In genomic region chr9:89821109-89821852, GRCm38 (mm10) we compare ENCODE assay signal across 9 mouse cellular contexts.
DNase-seq lines count a peak whose midpoint lies in the region; ATAC-seq lines count a peak whose summit lies in the region.
"Had no signal": no experiment of that assay in that cellular context is flagged by ENCODE, and none has a peak within 500 bp of the region (broad histone marks: within the 10 kb centered on the region; RNA-seq: fewer than 3 reads in every experiment).

No protein-coding gene starts in this region.

- H3K36me3 ChIP-seq in forebrain, embryonic 12.5 days (replicated peaks): no peaks in the 10 kb centered on the region
- no peaks in the 10 kb centered on the region for H3K36me3 ChIP-seq in forebrain, embryonic 11.5 days (ENCODE audit: control insufficient read depth, insufficient read depth, low read length)
- no peaks in the 10 kb centered on the region for H3K36me3 ChIP-seq in neural tube, embryonic 11.5 days (ENCODE audit: control insufficient read depth, insufficient read depth, low read length)
- no peaks in the 10 kb centered on the region for H3K36me3 ChIP-seq in intestine, embryonic 15.5 days
- no peaks in the 10 kb centered on the region for H3K36me3 ChIP-seq in stomach, embryonic 15.5 days

- 68% methylated on average over 18 of the region's 20 CpGs for WGBS in forebrain, embryonic 12.5 days
- 81% methylated on average over 20 of the region's 20 CpGs for WGBS in forebrain, embryonic 11.5 days
- WGBS in neural tube, embryonic 11.5 days: 77% methylated on average over 20 of the region's 20 CpGs
- 48% methylated on average over 20 of the region's 20 CpGs for WGBS in intestine, embryonic 15.5 days
- 47% methylated on average over 18 of the region's 20 CpGs for whole genome bisulfite sequencing in stomach, embryonic 15.5 days

- H3K4me3 ChIP-seq in forebrain, embryonic 12.5 days (replicated peaks): no peak overlapping the region
- H3K4me3 ChIP-seq in forebrain, embryonic 11.5 days (ENCODE audit: low read depth, low read length): no peak overlapping the region
- H3K4me3 ChIP-seq in neural tube, embryonic 11.5 days (ENCODE audit: low read depth, low read length): no peak overlapping the region
- no peak overlapping the region for H3K4me3 ChIP-seq in intestine, embryonic 15.5 days (replicated peaks)
- H3K4me3 ChIP-seq in stomach, embryonic 15.5 days (replicated peaks): no peak overlapping the region
- H3K4me3 ChIP-seq: myocyte had no signal

- no peak overlapping the region for H3K4me2 ChIP-seq in forebrain, embryonic 12.5 days
- H3K4me2 ChIP-seq in forebrain, embryonic 11.5 days (ENCODE audit: low read depth, low read length, severe bottlenecking): no peak overlapping the region
- no peak overlapping the region for H3K4me2 ChIP-seq in neural tube, embryonic 11.5 days (ENCODE audit: low read depth)
- H3K4me2 ChIP-seq in intestine, embryonic 15.5 days (replicated peaks): no peak overlapping the region
- H3K4me2 ChIP-seq in stomach, embryonic 15.5 days: no peak overlapping the region; the same call in 1 of the 2 replicates

- DNase-seq in forebrain, embryonic 11.5 days (ENCODE audit: low spot score): no peak
- no peak for DNase-seq in neural tube, embryonic 11.5 days (ENCODE audit: low spot score)
- no peak for DNase-seq in neural tube, embryonic 10.5 days (ENCODE audit: extremely low spot score, low spot score)
- no peak for DNase-seq in urinary bladder, postnatal 25 days (ENCODE audit: low spot score)

- no peaks in the 10 kb centered on the region for H3K9me3 ChIP-seq in forebrain, embryonic 12.5 days
- no peaks in the 10 kb centered on the region for H3K9me3 ChIP-seq in forebrain, embryonic 11.5 days (ENCODE audit: control insufficient read depth, low read length)
- no peaks in the 10 kb centered on the region for H3K9me3 ChIP-seq in neural tube, embryonic 11.5 days (ENCODE audit: control insufficient read depth, low read length)
- no peaks in the 10 kb centered on the region for H3K9me3 ChIP-seq in intestine, embryonic 15.5 days
- no peaks in the 10 kb centered on the region for H3K9me3 ChIP-seq in stomach, embryonic 15.5 days

- no peak overlapping the region for H3K9ac ChIP-seq in forebrain, embryonic 12.5 days
- no peak overlapping the region for H3K9ac ChIP-seq in forebrain, embryonic 11.5 days (ENCODE audit: low read length)
- no peak overlapping the region for H3K9ac ChIP-seq in neural tube, embryonic 11.5 days (ENCODE audit: low read length)
- no peak overlapping the region for H3K9ac ChIP-seq in intestine, embryonic 15.5 days
- H3K9ac ChIP-seq in stomach, embryonic 15.5 days: no peak overlapping the region

- H3K27me3 ChIP-seq in forebrain, embryonic 12.5 days: no peaks in the 10 kb centered on the region
- no peaks in the 10 kb centered on the region for H3K27me3 ChIP-seq in forebrain, embryonic 11.5 days (ENCODE audit: control insufficient read depth, insufficient read depth, low read length)
- H3K27me3 ChIP-seq in neural tube, embryonic 11.5 days (ENCODE audit: control insufficient read depth, insufficient read depth, low read length): no peaks in the 10 kb centered on the region
- H3K27me3 ChIP-seq in intestine, embryonic 15.5 days (replicated peaks): no peaks in the 10 kb centered on the region
- H3K27me3 ChIP-seq in stomach, embryonic 15.5 days (replicated peaks): no peaks in the 10 kb centered on the region

- H3K4me1 ChIP-seq in forebrain, embryonic 12.5 days: peaks cover 4% of the 10 kb centered on the region
- H3K4me1 ChIP-seq in forebrain, embryonic 11.5 days (replicated peaks; ENCODE audit: control insufficient read depth, insufficient read depth, low read length): no peaks in the 10 kb centered on the region
- no peaks in the 10 kb centered on the region for H3K4me1 ChIP-seq in neural tube, embryonic 11.5 days (ENCODE audit: control insufficient read depth, insufficient read depth, low read length)
- no peaks in the 10 kb centered on the region; the same call in 1 of the 2 replicates for H3K4me1 ChIP-seq in intestine, embryonic 15.5 days (replicated peaks)
- no peaks in the 10 kb centered on the region for H3K4me1 ChIP-seq in stomach, embryonic 15.5 days

- peak; percentile 62 for ATAC-seq in forebrain, embryonic 12.5 days (ENCODE audit: low FRiP score)
- no peak for ATAC-seq in forebrain, embryonic 11.5 days (replicated peaks; ENCODE audit: low FRiP score)
- ATAC-seq in neural tube, embryonic 11.5 days (ENCODE audit: insufficient read depth, low FRiP score, low TSS enrichment): peak; percentile 53; the same call in 1 of the 2 replicates
- peak; percentile 58 for ATAC-seq in intestine, embryonic 15.5 days
- peak; percentile 43; the same call in 1 of the 2 replicates for ATAC-seq in stomach, embryonic 15.5 days (ENCODE audit: insufficient read depth, low FRiP score, low read depth)
- no peak for ATAC-seq in activated CD4-positive, CD25-positive, alpha-beta regulatory T cell, adult 4 months

- no peak overlapping the region for H3K27ac ChIP-seq in forebrain, embryonic 12.5 days
- H3K27ac ChIP-seq in forebrain, embryonic 11.5 days (ENCODE audit: low read depth, low read length): no peak overlapping the region
- no peak overlapping the region for H3K27ac ChIP-seq in neural tube, embryonic 11.5 days (ENCODE audit: low read depth, low read length)
- H3K27ac ChIP-seq in intestine, embryonic 15.5 days: no peak overlapping the region
- no peak overlapping the region for H3K27ac ChIP-seq in stomach, embryonic 15.5 days

Comparison
In these comparisons a context has a peak if more than half of its experiments do, and no peak if none do; other contexts are left out.
1. ATAC-seq: peak in forebrain, embryonic 12.5 days (single experiment), neural tube, embryonic 11.5 days (single experiment), intestine, embryonic 15.5 days (single experiment) and stomach, embryonic 15.5 days (single experiment); none in forebrain, embryonic 11.5 days (single experiment) and activated CD4-positive, CD25-positive, alpha-beta regulatory T cell, adult 4 months (single experiment).